Mouse (Mus musculus): ENCODE data around the gene Sertm1. TPM values are rescaled to one million over a fixed set of nuclear protein-coding genes. Genes with fewer than 3 reads are reported as not detected.

The Sertm1 gene
- polyA plus RNA-seq (2015; fragmentation: Nextera tagmentation; extraction: Ambion mirVana): 0.96 and 1.4 TPM in 2 replicates

GRCm38 (mm10) chr3:54915643-54916071, at the start of gene Sertm1:
Gene Sertm1, minus strand, starts transcription at chr3:54915887.
- Histone ChIP-seq H3K4me2 (peak within 1 kb of the TSS; percentile 89), H3K9ac (replicated peaks) (peak within 1 kb of the TSS; percentile 49), H3K36me3 (no peaks in the 10 kb centered on the region), H3K27me3 (replicated peaks) (0 out of 2 replicates have a peak, but pooled peaks cover 5% of the 10 kb centered on the region), H3K4me1 (peaks cover 20% of the 10 kb centered on the region), H3K9me3 (replicated peaks) (no peaks in the 10 kb centered on the region), H3K27ac (replicated peaks) (no peak within 1 kb of the TSS), H3K4me3 (replicated peaks) (peak within 1 kb of the TSS; percentile 54)
- peak; percentile 97 for ATAC-seq (ENCODE audit: low FRiP score)
- WGBS: 2% methylated on average over 37 of the region's 38 CpGs

- H3K27ac ChIP-seq (replicated peaks): no peak overlapping the region
- no peaks in the 10 kb centered on the region for H3K27me3 ChIP-seq (replicated peaks)
- H3K9ac ChIP-seq (replicated peaks): no peak overlapping the region
- H3K4me2 ChIP-seq: no peak overlapping the region
- no peak for ATAC-seq (ENCODE audit: low FRiP score)
- no peaks in the 10 kb centered on the region for H3K4me1 ChIP-seq
- no peak overlapping the region for H3K4me3 ChIP-seq (replicated peaks)
- no peaks in the 10 kb centered on the region for H3K36me3 ChIP-seq
- H3K9me3 ChIP-seq (replicated peaks): no peaks in the 10 kb centered on the region
- 31% methylated on average over 3 of the region's 3 CpGs for WGBS
These were observed 49.3 kb upstream of the Sertm1 start for GRCm38 (mm10) chr3:54964948-54965506.

GRCm38 (mm10) chr3:54943067-54943810, 27.6 kb upstream of the Sertm1 start:
- H3K9me3 ChIP-seq (replicated peaks): no peaks in the 10 kb centered on the region
- no peak overlapping the region for H3K4me3 ChIP-seq (replicated peaks)
- H3K4me2 ChIP-seq: no peak overlapping the region
- H3K27me3 ChIP-seq (replicated peaks): no peaks in the 10 kb centered on the region
- no peak for ATAC-seq (ENCODE audit: low FRiP score)
- H3K36me3 ChIP-seq: no peaks in the 10 kb centered on the region
- WGBS: 62% methylated on average over 6 of the region's 6 CpGs
- no peak overlapping the region for H3K9ac ChIP-seq (replicated peaks)
- H3K4me1 ChIP-seq: no peaks in the 10 kb centered on the region
- H3K27ac ChIP-seq (replicated peaks): no peak overlapping the region

- Histone ChIP-seq H3K4me1 (no peaks in the 10 kb centered on the region), H3K4me3 (replicated peaks) (no peak overlapping the region), H3K9me3 (replicated peaks) (no peaks in the 10 kb centered on the region), H3K27ac (replicated peaks) (no peak overlapping the region), H3K4me2 (no peak overlapping the region), H3K36me3 (no peaks in the 10 kb centered on the region), H3K27me3 (replicated peaks) (no peaks in the 10 kb centered on the region), H3K9ac (replicated peaks) (no peak overlapping the region)
- ATAC-seq (ENCODE audit: low FRiP score): no peak
- WGBS: 74% methylated on average over 4 of the region's 4 CpGs
These were observed 18.8 kb upstream of the Sertm1 start for GRCm38 (mm10) chr3:54934535-54934934.

- H3K27ac ChIP-seq (replicated peaks): no peak overlapping the region
- H3K9me3 ChIP-seq (replicated peaks): no peaks in the 10 kb centered on the region
- WGBS: 94% methylated on average over 4 of the region's 4 CpGs
- H3K4me1 ChIP-seq: no peaks in the 10 kb centered on the region
- H3K4me2 ChIP-seq: no peak overlapping the region
- ATAC-seq (ENCODE audit: low FRiP score): no peak
- H3K36me3 ChIP-seq: no peaks in the 10 kb centered on the region
- H3K9ac ChIP-seq (replicated peaks): no peak overlapping the region
- no peak overlapping the region for H3K4me3 ChIP-seq (replicated peaks)
- H3K27me3 ChIP-seq (replicated peaks): no peaks in the 10 kb centered on the region
These were observed 16.9 kb upstream of the Sertm1 start for GRCm38 (mm10) chr3:54932599-54932998.

- WGBS: 77% methylated on average over 3 of the region's 3 CpGs
These were observed 4.7 kb upstream of the Sertm1 start for GRCm38 (mm10) chr3:54920425-54920824.

GRCm38 (mm10) chr3:54914845-54915642, 643 bp downstream of the Sertm1 start:
- Histone ChIP-seq H3K27me3 (replicated peaks) (0 out of 2 replicates have a peak, but pooled peaks cover 5% of the 10 kb centered on the region), H3K4me2 (peak overlapping the region; percentile 89), H3K9me3 (replicated peaks) (no peaks in the 10 kb centered on the region), H3K36me3 (no peaks in the 10 kb centered on the region), H3K9ac (replicated peaks) (peak overlapping the region; percentile 49), H3K4me3 (replicated peaks) (peak overlapping the region; percentile 54), H3K4me1 (peaks cover 20% of the 10 kb centered on the region), H3K27ac (replicated peaks) (no peak overlapping the region)
- peak; percentile 60; the same call in 1 of the 2 replicates for ATAC-seq (ENCODE audit: low FRiP score)
- WGBS: 2% methylated on average over 31 of the region's 31 CpGs

More at GRCm38 (mm10) chr3:54920425-54920824, 4.7 kb upstream of the Sertm1 start:
- Histone ChIP-seq H3K9me3 (replicated peaks) (no peaks in the 10 kb centered on the region), H3K27ac (replicated peaks) (no peak overlapping the region), H3K4me2 (no peak overlapping the region), H3K4me3 (replicated peaks) (no peak overlapping the region), H3K27me3 (replicated peaks) (0 out of 2 replicates have a peak, but pooled peaks cover 3% of the 10 kb centered on the region), H3K9ac (replicated peaks) (no peak overlapping the region), H3K36me3 (no peaks in the 10 kb centered on the region), H3K4me1 (peaks cover 9% of the 10 kb centered on the region)
- no peak for ATAC-seq (ENCODE audit: low FRiP score)

GRCm38 (mm10) chr3:54908878-54909277, 6.8 kb downstream of the Sertm1 start:
- no peak overlapping the region for H3K27ac ChIP-seq (replicated peaks)
- no peak overlapping the region for H3K4me3 ChIP-seq (replicated peaks)
- no peaks in the 10 kb centered on the region for H3K27me3 ChIP-seq (replicated peaks)
- H3K4me2 ChIP-seq: no peak overlapping the region
- WGBS: 94% methylated on average over 1 of the region's 1 CpGs
- no peaks in the 10 kb centered on the region for H3K36me3 ChIP-seq
- H3K9ac ChIP-seq (replicated peaks): no peak overlapping the region
- no peaks in the 10 kb centered on the region for H3K9me3 ChIP-seq (replicated peaks)
- no peak for ATAC-seq (ENCODE audit: low FRiP score)
- no peaks in the 10 kb centered on the region for H3K4me1 ChIP-seq

GRCm38 (mm10) chr3:54897974-54898373, 17.7 kb downstream of the Sertm1 start:
- H3K4me1 ChIP-seq: no peaks in the 10 kb centered on the region
- H3K9me3 ChIP-seq (replicated peaks): no peaks in the 10 kb centered on the region
- no peak overlapping the region for H3K27ac ChIP-seq (replicated peaks)
- no peaks in the 10 kb centered on the region for H3K27me3 ChIP-seq (replicated peaks)
- H3K9ac ChIP-seq (replicated peaks): no peak overlapping the region
- no peaks in the 10 kb centered on the region for H3K36me3 ChIP-seq
- H3K4me3 ChIP-seq (replicated peaks): no peak overlapping the region
- H3K4me2 ChIP-seq: no peak overlapping the region
- no peak for ATAC-seq (ENCODE audit: low FRiP score)
- 83% methylated on average over 10 of the region's 10 CpGs for WGBS

GRCm38 (mm10) chr3:54894891-54895290, 20.8 kb downstream of the Sertm1 start:
- no peak for ATAC-seq (ENCODE audit: low FRiP score)
- 86% methylated on average over 1 of the region's 1 CpGs for WGBS
- no peak overlapping the region for H3K4me3 ChIP-seq (replicated peaks)
- no peak overlapping the region for H3K27ac ChIP-seq (replicated peaks)
- no peaks in the 10 kb centered on the region for H3K4me1 ChIP-seq
- no peak overlapping the region for H3K9ac ChIP-seq (replicated peaks)
- H3K27me3 ChIP-seq (replicated peaks): no peaks in the 10 kb centered on the region
- H3K4me2 ChIP-seq: no peak overlapping the region
- H3K9me3 ChIP-seq (replicated peaks): no peaks in the 10 kb centered on the region
- no peaks in the 10 kb centered on the region for H3K36me3 ChIP-seq

GRCm38 (mm10) chr3:54892218-54892617, 23.5 kb downstream of the Sertm1 start:
- WGBS: 48% methylated on average over 4 of the region's 4 CpGs
- Histone ChIP-seq H3K4me1 (no peaks in the 10 kb centered on the region), H3K4me3 (replicated peaks) (no peak overlapping the region), H3K27ac (replicated peaks) (no peak overlapping the region), H3K9me3 (replicated peaks) (no peaks in the 10 kb centered on the region), H3K27me3 (replicated peaks) (no peaks in the 10 kb centered on the region), H3K9ac (replicated peaks) (no peak overlapping the region), H3K4me2 (no peak overlapping the region), H3K36me3 (no peaks in the 10 kb centered on the region)
- no peak for ATAC-seq (ENCODE audit: low FRiP score)
